Mouse (Mus musculus) embryonic fibroblast, embryonic 13.5 days (primary cell): ENCODE measurements around the gene Gpr153. TPM values are rescaled to one million over a fixed set of nuclear protein-coding genes. Genes with fewer than 3 reads are reported as not detected.

Experiments used
- H3K27ac ChIP-seq: 2 replicates; pipeline ENCODE4 v1.5.1; 2012; ENCODE audit warnings: low read length, control low read depth, inconsistent platforms; ENCODE audit not compliant: insufficient read depth
- H3K4me1 ChIP-seq: 2 replicates; pipeline ENCODE4 v1.6.1; 2011; ENCODE audit warnings: low read length; ENCODE audit not compliant: control insufficient read depth, insufficient read depth
- H3K4me3 ChIP-seq: 2 replicates; pipeline ENCODE4 v1.5.1; 2011; ENCODE audit warnings: mild to moderate bottlenecking, control low read depth, low read length; ENCODE audit not compliant: insufficient read depth
- CTCF ChIP-seq: IDR thresholded peaks from 2 replicates; pipeline ENCODE4 v1.5.1; 2011; ENCODE audit warnings: mild to moderate bottlenecking, control low read depth, low read length, moderate library complexity, borderline replicate concordance; ENCODE audit not compliant: insufficient read depth
- POLR2A ChIP-seq: IDR thresholded peaks from 2 replicates; pipeline ENCODE4 v1.6.1; 2011; ENCODE audit warnings: low read depth, mild to moderate bottlenecking, control low read depth, low read length, moderate library complexity
- polyA plus RNA-seq: library from polyadenylated mRNA; stranded (reverse); fragments of >200 nt; gene quantifications from 2 replicates; pipeline ENCODE4 v1.2.4, GENCODE M21; 2011; ENCODE audit warnings: low read depth; ENCODE audit not compliant: missing spikeins, insufficient read length

Gene Gpr153
- polyA plus RNA-seq, 1 experiment, result 79.1 TPM

DNA sequence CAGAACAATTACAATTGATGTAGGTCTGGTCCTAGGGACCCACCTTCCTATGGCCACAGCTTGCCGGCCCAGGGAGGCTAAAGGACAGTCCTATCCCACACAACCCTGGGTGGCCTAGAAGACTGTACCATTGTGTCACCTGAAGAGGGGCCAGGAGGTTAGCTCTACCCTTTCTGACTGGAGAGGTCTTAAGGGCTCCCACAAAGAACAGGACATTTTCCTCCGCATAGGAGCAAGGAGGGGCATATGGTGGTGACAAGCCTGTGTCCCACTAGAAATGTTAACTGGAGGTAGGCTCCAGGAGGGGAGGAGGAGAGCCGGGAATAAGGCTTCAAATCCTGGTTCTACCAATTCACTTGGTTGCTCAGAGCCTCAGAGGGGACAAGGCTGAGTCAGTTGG is 841 bp upstream of the Gpr153 start:
- peak overlapping the region; percentile 92 for H3K27ac ChIP-seq
- H3K4me1 ChIP-seq, result peaks cover 13% of the 10 kb centered on the region
- no peak overlapping the region for H3K4me3 ChIP-seq
- TF ChIP-seq CTCF (no peak), POLR2A (no peak)

DNA sequence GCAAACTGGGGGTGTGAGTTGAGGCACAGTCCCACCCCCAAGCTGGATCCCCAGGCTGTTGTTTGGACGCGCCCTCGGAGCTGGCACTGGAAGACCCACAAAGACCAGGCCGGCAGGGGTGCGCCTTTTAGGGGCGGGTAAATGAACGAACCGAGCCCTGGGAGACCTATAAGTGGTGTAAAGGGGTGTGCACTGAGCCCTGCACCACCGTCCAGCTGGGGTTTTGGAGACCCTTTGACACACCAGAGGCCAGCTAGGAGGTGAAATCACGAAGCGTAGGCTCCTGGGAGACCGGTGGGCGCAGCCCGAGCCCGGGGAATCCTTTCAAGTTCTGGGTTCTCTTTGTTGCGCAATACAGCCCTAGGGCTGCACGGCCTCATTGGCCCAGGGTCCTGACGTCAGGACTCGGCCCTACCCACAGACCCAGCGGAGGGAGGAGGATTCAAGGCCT is 674 bp downstream of the Gpr153 start:
- TF ChIP-seq CTCF, result no peak
- TF ChIP-seq POLR2A, result peak; percentile 70; the same call in 1 of the 2 replicates
- peak overlapping the region; percentile 75 for H3K4me3 ChIP-seq
- H3K27ac ChIP-seq, result peak overlapping the region; percentile 92
- peaks cover 13% of the 10 kb centered on the region for H3K4me1 ChIP-seq

DNA sequence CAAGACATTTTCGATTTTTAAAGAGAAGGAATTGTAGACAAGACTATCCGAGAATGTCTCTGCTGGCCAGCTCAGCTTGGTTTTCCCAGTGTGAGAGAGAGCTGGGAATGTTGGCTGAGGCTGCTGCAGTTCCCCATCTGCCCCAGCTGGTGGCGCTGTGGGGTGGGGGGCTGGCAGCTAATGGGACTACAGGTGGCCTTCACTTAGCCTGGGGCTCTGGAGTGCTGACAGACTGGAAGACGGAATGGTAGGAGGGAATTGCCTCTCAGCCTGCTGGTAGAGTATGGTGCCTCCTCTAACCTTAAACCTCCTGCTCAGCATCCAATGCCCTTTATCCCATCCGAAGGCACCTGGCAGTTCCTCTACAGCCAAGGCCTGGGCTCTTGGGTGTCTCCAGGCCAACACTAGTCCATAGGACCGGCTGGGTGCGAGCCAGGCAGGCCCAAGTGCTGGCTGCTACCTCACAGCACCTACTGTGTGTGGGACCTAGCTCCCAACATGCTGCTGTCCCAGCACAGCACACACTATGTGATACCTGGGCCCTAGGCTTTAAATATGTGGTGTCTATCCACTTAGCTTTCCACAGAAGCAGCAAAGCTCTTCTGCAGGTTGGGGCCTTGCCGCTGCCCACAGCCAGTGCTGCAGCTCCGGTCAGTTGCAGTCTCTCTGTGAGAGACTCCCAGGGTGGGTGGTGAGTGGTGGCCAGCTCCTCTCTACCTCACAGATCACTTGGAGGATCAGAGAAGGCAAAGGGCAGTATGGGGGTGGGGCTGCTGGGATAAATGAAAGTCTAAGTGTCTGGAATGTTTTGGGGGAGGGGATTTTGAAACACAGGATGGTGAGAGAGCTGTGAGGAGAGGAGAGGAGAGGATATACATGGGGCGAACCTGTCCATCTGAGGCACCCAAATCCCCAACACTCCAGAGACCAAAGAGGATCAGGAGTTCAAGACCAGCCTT is 2.6 kb downstream of the Gpr153 start:
- no peak overlapping the region for H3K27ac ChIP-seq
- H3K4me3 ChIP-seq, result no peak overlapping the region
- TF ChIP-seq CTCF (peak; percentile 40; the same call in 1 of the 2 replicates), POLR2A (no peak)
- H3K4me1 ChIP-seq, result peaks cover 9% of the 10 kb centered on the region

DNA sequence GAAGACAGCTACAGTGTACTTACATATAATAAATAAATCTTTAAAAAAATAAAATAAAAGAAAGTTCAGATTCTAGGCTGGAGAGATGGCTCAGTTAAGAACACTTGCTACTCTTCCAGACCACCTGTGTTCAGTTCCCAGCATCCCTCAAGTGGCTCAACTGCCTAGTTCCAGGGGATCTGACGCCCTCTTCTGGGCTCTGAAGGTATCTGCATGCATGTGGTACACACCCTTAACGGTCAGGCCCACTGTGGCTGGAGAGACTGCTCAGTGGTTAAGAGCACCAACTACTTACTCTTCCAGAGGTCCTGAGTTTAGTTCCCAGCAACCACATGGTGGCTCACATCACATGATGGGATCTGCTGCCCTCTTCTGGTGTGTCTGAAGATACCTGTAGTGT is 3.9 kb downstream of the Gpr153 start:
- TF ChIP-seq POLR2A (no peak), CTCF (no peak)
- H3K4me3 ChIP-seq, result no peak overlapping the region
- H3K27ac ChIP-seq, result no peak overlapping the region
- no peaks in the 10 kb centered on the region for H3K4me1 ChIP-seq

DNA sequence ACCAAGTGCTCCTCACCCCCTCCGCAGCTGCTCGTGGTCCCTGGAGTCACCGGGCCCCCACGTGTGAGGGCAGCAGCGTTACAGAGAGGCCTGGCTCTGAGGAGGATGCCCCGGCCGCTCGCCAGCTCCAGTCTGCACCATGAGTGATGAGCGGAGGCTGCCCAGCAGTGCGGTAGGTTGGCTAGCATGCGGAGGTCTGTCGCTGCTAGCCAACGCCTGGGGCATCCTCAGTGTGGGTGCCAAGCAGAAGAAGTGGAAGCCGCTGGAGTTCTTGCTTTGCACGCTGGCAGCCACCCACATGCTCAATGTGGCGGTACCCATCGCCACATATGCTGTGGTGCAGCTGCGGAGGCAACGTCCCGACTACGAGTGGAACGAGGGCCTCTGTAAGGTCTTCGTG is 5.0 kb downstream of the Gpr153 start:
- TF ChIP-seq CTCF (no peak), POLR2A (no peak)
- H3K4me3 ChIP-seq, result no peak overlapping the region
- H3K4me1 ChIP-seq, result no peaks in the 10 kb centered on the region
- no peak overlapping the region for H3K27ac ChIP-seq

DNA sequence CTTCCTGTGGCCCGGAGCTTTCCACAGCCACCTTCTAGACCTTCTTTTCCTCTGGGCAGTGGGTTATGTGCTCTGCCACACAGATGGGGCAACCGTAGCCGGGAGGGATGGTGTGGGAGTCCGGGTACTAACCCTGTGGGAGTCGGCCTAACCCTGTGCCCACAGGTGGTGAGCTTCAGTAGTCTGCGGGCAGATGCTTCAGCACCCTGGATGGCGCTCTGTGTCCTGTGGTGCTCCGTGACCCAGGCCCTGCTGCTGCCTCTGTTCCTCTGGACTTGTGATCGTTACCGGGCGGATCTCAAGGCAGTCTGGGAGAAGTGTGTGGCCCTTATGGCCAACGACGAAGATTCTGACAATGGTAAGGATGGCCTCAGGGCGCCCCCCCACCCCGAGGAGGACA is 7.6 kb downstream of the Gpr153 start:
- no peak overlapping the region for H3K4me3 ChIP-seq
- no peak for TF ChIP-seq CTCF
- no peak for TF ChIP-seq POLR2A
- no peaks in the 10 kb centered on the region for H3K4me1 ChIP-seq
- no peak overlapping the region for H3K27ac ChIP-seq

DNA sequence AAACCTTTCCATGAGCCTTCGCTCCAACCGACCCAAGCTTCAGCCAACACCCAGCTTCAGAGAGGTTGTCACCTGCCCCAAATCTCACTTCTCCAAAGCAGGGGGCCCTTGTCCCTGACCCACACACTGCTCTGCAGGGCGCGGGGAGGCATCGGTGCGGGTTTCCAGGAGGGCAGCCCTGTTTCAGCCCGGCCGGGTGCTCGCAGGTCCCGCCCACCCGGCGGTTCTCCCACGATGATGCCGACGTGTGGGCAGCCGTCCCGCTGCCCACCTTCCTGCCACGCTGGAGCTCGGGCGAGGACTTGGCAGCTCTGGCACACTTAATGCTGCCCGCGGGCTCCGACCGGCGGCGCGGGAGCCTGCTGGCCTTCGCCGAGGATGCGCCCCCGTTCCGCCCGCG is 8.7 kb downstream of the Gpr153 start:
- Histone ChIP-seq H3K4me1 (no peaks in the 10 kb centered on the region), H3K27ac (no peak overlapping the region), H3K4me3 (no peak overlapping the region)
- TF ChIP-seq POLR2A (no peak), CTCF (no peak)

DNA sequence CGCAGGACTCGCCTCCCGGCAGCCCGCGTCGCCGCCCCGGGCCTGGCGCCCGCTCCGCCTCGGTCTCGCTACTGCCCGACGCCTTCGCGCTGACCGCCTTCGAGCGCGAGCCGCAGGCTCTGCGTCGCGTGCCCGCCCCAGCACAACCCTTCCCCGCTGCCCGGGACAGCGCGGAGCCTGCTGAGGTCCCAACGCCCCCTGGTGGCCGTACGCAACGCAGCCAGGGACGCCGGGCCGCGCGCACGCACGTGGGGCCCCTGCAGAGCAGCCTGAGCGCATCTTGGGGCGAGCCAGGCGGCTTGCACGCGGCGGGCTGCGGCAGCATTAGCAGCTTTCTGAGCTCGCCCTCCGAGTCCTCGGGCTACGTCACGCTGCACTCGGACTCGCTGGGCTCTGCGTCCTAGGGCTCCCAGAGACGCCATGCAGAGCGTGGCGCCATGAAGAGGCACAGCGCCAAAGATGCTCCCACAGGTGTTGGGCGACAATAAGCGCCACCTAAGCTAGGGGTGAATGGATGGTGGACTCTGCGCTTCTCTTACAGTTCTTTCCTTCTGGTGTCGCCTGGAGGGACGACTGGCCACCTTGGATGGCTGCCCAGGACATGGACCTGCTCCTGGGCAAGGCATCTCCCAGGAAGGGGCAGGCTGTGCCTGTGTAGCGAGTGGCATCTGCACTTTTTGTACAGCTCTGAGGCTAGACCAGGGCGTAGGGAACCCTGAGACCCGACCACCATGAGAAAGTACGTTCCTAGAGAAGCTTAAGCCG is 9.3 kb downstream of the Gpr153 start:
- Histone ChIP-seq H3K4me1 (no peaks in the 10 kb centered on the region), H3K27ac (no peak overlapping the region), H3K4me3 (no peak overlapping the region)
- TF ChIP-seq CTCF (peak; percentile 83), POLR2A (no peak)

DNA sequence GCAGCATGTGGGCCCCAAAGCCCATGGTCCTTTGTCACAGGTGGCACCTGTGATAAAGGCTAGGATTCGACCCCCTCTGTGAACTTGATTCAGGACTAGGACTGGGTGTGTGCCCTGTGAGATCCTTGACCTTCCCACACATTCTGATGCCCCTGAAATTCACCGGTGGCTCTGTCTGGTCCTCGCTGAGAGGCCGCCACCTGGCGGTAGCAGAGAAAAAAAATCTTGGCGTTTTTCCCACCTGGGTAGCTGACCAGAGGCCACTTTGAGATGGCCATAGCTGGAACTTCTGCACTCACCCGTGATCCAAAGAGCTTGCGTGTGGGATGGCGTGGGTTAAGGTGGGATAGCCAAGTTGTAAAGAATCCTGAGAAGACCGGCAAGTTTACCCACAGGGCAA is 11.5 kb downstream of the Gpr153 start:
- Histone ChIP-seq H3K27ac (no peak overlapping the region), H3K4me3 (no peak overlapping the region), H3K4me1 (no peaks in the 10 kb centered on the region)
- TF ChIP-seq CTCF, result 0 out of 2 replicates have a peak, but pooled peaks have one; percentile 30
- no peak for TF ChIP-seq POLR2A
